Mouse (Mus musculus) spleen, postnatal 4 days (tissue): ENCODE data around the gene Nat8.
"Not testable (repeated sequence)": the region's sequence is repeated elsewhere in the genome, so short reads cannot be mapped to it uniquely, and the experiment has no call there.

Experiments
- DNase-seq, 2 experiments: peaks; one replicate each; pipeline ENCODE4 v3.0.0; 2022; ENCODE audit warnings: low spot score in 2 of 2

The Nat8 gene

DNA sequence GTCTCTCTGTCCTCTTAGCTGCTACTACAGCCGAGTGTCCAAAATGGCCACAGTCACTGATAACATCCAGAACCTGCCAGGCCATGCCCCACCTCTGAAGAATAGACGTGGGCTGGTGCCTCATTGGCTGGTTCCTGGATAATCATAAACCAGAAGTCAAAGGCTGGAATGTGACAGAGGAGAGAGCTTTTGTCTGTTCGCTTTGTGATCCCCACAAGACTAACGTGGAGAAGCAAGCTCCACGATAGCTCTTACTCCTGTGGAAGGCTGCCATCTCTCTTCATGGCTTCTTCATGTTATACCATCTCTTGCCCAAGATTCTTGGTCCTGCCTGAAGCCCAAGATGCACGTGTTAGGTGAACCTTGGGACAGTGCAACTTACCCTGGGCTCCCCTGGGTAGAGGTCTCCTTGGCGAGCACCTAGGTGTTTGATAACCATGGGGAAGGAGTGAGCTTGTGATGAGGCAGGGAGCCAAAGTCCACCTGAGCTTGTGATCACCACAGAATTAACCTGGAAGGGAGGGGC, at the start of gene Nat8:
Gene Nat8 (minus strand): TSS at position 287 of the 526 bp plus-strand sequence.
- no peak for DNase-seq

DNA sequence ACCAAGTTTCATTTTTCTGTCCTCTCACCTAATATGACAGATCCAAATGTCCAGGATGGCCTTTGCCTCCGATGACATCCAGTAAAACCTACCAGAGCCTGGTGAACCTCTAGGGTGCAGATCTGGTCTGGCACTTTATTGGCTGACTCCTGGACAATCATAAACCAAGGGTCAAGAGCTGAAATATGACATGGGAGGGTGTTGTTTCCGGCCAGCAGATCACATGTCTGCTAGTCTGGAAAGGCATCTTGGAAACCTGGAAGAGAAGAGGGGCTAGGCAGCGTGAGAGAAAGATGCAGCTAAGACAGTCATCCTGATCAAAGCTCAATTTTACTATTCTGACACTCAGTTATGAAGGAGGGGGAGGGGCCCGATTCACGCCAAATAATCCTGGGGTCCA, 37.1 kb upstream of the Nat8 start, which contains the start of gene Nat8f2:
Gene Nat8f2 (minus strand): TSS at position 153 of the 400 bp plus-strand sequence.
- DNase-seq, result not testable (repeated sequence)

DNA sequence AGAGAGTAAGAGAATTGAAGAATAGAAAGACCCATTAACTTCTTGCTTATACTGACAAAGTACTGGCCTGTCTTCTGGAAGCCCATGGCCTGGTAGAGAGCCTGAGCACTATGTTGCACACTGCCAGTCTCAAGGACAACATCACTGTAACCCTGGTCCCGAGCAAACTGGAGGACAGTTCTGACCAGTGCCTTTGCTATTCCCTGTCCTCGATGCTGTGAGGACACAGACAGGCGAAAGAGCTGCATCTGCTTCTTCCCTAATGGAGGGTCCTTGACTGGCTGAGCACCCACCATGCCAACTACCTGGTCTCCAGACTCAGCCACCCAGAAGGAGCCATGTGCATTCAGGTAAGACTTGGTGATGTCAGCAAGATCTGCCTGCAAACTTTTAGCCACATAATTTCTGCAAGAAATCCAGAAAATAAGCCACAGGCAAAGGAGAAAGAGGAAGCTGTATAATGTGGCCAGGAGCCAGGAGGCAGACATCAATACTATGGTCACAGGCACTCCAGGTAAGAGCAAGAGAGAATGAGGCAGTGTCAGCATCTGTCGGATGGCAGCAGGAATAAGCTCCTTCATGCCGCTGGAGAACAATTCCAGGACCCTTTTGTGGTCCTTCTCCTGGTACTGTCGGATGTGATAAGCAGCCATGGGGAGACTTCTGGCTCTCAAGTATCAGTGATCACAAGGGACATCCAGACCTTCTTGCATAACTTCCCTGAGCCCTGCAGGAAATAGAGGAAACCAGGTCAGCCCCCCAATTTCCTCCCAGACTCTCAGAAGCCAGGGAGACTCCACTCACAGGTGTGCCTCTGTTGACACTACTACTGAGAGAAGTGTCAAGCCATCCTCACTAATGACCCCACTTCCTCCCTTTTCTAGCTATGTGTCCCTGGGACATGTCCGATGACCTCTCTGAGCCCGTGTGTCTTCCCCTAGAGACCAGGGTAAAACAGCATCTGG, 36.1 kb upstream of the Nat8 start:
- DNase-seq, result no peak

DNA sequence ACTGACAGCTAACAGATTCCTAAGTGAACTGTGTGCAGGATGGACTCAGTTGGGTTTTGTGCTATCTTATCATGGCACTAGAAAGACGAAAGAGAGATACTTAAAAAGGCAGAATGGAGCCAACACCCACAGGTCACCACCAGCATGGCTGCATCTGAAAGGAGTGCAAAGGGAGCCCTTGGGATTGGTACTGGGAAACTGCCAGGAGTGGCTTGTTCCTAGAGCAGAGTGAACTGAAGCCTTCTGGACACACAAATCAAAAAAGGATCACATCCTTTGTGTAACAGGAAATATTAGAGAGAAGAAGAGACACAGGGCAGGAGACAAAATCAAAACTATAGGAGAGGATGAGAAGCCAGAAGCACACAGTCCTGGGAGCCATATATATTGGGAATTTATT, 35.1 kb upstream of the Nat8 start:
- not testable (repeated sequence) for DNase-seq

DNA sequence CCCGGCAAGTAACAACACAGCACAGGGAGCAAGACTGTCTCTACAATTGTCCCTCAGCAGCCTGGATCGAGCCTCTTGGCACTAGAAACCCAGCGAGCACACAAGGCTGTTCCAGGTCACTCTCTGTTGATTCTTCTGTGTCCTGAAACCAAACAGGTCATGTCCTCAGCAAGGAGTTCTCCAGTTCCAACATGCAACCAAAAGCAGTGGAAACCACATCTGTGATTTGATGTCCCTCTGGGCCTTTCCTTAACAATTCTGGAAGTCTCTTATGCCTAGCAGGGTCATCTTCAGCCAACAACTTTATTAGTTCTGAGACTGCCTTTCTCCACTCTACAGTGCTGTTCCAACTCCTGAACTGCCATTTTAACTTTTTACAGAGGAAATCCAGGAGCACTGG, 34.3 kb upstream of the Nat8 start:
- DNase-seq, result not testable (repeated sequence)

DNA sequence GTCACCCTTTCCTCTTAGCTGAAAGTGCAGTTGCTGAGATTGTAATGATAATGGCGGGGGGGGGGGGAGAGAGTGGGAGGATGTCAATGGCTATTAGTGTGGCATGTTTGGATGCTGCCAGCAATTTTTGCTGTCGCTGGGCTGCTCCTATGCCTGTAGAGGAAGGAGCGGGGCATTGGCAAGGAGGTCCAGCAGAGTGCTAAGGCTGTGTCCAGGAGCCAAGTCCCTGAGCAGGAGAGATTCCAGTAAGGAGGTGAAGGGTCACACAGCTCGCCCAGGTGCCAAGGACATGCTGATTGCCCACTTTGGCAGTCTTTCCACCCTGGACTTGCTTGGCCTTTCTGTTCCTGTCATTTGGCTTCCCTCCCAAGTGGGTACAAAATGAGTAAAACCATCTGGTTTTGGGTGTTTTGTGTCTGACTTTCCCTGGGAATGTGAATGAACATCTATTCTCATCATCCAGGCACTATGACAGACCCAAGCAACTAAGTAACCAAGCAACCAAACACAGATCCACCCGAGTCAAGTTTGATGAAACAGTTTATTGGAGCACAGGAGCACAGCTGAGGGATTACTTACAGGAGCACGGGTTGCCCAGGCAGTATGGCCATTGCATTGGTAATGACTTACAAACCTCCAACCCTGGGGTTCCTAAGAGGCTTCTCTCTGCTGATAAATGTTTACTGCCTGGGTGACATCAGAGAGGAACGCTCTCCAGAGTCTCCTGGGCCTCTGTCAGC, 33.2 kb upstream of the Nat8 start:
- not testable (repeated sequence) for DNase-seq

DNA sequence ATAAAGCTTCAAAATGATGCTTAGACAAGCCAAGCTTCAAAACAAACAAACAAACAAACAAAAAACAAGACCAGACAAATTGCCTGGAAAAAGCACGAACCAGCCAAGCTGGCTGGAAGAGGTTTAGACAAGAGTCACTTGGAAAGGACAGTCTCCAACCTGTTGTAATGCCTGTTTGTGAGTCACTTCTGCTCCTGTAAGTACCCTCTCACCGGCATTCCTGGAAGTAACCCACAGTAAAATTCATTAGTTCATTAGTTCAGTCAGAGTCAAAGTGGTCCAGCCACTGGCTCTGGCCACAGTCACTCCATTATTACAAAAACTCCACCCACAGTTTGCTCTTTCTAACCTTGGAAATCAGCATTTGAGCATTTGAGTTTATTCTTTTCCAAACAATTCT, 32.0 kb upstream of the Nat8 start:
- DNase-seq, result no peak

DNA sequence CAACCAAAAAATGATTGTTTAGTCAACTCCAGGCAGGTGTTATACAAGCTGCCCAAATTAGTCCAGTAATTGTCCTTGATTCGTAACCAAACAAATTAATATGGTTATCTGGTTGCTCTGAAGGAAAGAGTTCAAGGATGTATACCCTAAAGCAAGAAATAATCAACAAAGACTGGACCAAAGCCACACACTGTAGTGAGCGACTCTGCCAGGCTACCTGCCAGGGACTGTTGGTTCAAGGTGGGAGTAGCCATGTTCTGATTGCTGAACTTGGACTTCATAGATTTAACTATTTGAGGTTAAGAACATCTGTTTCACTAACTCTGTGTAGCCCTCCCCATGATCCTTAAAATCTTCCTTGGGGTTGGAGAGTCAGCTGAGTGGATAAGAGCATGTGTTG, 31.3 kb upstream of the Nat8 start:
- no peak for DNase-seq

DNA sequence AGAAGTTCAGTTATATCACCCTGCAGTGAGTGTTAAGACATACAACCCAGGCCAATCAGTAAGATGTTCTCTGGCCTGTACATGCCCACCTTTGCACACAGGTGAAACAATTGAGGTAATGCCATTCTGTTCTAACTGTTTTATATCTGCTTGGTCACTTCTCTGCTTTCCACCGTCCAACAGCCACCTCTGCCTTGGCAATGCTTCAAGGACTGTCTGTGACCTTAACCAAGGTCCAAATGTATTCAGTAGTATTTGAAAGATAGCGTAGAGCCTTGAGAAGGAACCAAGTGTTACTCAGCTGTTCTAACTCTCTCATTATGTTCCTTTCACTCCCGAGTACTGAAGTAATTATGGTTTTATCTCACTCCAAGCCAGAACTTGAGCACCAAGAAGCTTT, 30.7 kb upstream of the Nat8 start:
- no peak for DNase-seq

DNA sequence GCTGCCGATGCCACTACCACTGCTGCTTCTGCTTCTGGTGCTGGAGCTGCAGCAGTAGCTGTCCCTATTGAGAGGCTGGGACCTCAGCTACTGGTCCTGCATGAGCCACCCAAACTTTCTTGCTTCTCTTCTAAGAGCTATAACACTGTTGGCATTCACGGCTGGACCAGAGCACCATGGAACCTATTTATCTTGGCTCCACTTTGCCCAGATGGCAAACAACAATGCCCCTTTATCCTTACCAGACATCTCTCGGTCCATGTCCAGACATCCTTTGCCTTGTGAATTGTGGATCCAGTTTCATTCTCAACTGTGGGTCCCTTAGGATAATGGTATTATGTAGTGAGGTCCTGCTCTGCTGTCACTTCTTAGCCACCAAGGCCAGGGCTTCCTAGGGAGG, 29.4 kb upstream of the Nat8 start:
- no peak for DNase-seq

DNA sequence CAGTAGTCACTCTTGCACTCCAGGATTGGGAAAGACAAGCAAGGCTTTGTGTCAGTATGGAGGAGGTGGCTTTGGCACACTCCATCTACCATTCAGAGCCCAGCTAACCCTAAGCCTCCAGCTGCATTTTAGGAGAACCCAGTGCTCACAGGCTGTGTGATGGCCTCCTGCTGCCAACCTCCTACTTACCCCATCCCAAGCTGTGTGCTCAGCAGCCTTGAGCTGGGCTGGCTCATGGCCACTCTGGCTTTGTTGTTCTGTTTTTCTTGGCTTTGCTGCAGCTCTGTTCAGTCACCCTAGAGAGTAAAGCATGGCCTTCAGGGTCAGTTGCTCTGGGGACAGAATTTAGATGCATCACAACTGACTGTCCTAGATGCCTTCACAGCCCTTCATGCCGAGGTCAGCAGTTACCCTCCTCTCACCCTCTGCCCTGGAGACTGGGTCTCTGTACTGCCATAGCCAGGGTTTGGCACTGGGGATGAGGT, 24.4 kb upstream of the Nat8 start:
- DNase-seq, result no peak

DNA sequence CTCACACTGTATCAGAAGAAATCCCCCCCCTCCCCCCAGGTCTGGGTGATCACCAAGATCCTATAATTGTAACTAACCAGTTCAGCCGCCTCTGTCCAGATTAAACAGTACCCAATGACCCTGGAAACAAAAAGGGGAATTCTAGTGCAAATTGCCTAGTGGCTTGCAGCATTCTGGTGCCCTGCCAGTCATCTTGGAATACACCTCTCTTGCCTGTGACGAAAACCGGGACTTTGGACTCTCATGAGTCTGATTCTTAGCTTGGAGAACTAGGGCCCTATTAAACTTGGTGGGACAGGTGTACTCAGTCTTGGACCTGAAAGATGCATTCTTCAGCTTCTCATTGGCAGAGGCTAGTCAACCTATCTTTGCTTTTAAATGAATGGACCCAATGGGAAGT, 21.6 kb upstream of the Nat8 start:
- DNase-seq, result no peak

DNA sequence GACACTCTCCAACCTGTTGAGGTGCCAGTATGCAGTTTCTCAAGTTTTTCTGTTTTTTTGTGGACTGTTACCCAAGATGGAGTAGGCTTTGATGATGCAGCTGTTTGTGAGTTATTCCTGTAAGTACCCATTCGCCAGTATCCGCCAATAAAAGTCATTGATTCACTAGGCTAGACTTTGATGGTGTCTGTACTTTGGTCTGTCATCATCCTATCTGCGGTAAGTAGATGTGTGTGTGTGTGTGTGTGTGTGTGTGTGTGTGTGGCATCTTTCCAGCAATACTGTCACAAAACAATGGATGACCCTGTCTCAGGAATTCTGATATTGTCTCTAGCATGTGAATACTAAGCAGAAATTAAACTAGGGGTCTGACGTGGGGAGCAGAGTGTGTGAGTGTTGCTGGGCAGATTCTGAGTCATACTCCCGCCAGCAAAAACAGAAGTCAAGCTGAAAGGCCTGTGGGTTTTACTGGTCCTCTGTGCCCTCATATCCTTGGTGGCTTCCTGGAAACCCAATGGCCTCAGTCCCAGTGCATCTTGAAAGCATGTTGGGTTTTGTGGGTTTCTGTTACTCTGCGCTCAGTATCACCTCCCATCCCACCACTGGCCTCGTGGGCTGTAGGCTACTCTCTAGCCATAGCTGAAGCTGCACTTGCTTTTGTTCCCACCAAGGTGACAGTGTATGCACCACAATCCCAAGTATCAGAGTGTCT, 19.3 kb upstream of the Nat8 start:
- no peak for DNase-seq

DNA sequence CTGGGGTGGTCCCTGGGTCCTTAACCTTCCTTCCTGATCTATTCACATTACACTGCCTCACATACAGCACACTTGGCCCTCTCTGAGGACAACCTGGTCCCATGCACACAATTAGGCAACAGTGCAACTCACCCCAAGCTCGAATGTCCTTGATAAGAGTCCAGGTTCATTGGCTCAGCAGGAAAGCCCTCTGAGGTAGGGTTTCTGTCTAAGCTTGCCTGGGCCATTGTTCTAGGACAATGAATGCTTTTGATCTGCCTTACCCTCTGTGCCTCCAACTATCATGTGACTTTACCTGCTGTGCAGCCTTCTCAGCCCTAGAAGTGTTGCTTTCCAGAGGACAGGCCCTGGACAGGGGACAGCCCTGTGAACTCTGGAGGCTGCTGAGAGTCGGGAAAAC, 17.4 kb upstream of the Nat8 start:
- DNase-seq, result no peak

DNA sequence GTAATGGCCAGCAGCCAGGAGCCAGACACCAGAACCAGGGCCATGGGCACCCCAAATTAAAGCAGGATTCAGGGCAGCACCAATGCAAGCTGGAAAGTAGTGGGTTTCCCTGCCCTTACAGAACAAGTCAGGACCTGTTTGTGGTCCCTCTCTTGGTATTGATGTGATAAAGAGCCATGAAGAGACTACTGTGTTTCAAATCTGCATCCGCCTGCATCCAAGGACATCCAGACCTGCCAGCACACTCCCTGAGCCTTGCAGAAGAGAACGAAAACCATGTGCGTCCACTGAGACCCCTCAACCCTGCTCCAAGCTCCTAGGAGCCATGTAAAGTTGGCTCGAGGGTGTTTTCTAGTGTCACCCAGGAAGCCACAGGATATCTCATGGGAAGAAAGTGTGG, 16.3 kb upstream of the Nat8 start:
- no peak for DNase-seq

DNA sequence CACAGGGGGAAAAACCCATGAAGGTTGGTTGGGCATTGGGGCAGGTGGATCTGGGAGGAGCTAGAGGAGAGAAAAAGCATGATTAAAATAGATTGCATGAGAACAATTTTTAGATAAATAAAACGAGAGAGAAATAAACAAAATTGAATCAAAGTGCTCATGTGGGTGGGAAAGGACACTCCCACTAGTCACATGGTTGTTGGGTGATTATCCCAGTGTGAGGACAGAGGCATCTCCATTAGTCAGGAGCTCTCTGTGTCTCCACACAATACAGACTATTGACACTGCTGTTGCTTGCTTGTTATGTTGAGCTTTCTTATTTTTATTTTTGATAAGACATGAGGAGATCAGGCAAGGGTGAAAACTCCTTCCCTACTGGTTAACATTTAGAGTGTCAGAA, 15.0 kb upstream of the Nat8 start:
- no peak for DNase-seq

DNA sequence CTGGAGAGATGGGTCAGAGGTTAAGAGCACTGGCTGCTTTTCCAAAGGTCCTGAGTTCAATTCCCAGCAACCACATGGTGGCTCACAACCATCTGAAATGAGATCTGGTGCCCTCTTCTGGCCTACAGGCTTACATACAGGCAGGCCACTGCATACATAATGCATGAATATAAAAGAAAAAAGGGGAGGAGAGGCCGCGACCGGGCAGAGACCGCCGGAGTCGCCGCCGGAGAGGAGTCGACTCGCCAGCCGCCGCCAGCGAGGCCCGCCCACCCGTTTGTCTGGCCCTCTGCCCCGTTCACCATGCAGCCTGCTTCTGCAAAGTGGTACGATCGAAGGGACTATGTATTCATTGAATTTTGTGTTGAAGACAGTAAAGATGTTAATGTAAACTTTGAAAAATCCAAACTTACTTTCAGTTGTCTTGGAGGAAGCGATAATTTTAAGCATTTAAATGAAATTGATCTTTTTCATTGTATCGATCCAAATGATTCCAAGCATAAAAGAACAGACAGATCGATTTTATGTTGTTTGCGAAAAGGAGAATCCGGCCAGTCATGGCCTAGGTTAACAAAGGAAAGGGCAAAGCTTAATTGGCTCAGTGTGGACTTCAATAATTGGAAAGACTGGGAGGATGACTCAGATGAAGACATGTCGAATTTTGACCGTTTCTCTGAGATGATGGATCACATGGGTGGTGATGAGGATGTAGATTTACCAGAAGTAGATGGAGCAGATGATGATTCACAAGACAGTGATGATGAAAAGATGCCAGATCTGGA, 12.0 kb upstream of the Nat8 start:
- not testable (repeated sequence) for DNase-seq

DNA sequence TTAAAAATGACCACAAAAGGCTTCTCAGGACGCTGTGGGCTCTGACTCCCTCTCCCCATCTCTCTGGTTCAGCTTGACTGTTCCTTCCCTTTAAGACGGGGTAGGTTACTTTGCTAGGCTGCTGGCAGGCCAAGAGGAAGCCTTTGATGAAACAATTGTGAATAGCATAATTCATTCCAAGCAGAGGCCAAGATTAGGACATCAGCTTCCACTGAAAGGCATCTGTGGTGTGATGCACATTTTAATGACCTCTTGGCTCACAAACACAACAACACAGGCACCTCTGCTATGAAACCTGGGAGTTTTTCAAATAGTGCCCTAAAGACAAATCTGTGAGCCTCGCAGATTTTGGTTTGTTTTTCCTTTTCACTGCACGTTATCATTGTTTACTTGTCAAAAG, 8.1 kb upstream of the Nat8 start:
- DNase-seq, result no peak

DNA sequence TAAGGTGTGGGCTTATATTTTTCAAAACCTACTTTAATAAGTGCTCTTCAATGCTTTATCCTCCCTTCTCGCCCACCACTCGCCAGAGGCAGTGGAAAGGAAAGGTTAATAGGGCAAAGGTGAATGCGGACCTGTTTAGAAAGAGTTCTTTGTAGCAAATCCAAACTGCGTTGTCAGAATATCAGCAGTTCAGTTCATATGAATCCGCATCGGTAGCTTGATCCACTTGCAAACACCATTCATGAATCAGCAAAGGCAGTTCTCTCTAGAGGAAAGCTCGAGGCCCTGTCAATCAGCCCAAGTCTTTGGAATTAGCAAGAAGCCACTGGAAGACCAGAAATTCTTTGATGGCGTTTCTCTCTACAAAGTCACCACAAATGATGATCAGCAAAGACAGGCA, 6.8 kb upstream of the Nat8 start:
- DNase-seq, result no peak

DNA sequence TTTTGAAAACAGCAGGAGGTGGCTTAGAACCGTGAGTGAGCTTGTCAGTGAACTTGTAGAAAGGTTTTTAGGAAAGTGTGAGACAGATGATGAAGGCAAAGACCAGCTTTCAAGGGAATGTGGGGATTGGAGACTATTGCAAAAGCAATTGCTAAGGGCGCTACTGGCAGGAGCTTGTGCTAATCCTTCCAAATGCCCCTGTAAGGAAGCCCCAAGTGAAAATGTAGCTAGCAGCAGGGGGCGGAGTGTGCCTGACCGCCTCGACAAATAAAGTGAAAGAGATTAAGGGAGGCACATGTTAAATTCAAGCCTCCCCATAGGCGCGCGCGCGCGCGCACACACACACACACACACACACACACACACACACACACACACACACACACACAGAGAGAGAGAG, 5.4 kb upstream of the Nat8 start:
- not testable (repeated sequence) for DNase-seq

DNA sequence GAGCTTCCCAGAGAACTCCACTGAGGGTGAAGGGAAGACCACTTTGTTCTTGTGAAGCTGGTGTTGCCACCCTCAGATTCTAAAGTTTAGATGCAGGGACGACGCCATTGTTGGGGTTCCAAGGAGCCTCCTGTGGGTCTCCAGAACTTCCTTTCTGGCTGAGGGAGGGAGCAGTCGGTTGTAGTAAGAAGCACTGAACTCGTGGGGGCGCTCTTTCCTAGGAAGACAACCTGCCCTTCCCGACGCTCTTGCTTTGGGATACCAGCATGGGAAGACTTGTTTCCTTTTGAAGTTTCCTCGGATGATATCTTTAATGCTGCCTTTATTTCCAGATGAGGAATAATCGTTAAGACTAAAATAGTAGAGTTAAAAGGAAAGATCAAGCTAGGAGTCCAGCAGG, 4.9 kb upstream of the Nat8 start:
- not testable (repeated sequence) for DNase-seq
